Mouse (Mus musculus): ENCODE results near the gene Ireb2.
"Not testable (repeated sequence)": the region's sequence is repeated elsewhere in the genome, so short reads cannot be mapped to it uniquely, and the experiment has no call there.

The Ireb2 gene

DNA sequence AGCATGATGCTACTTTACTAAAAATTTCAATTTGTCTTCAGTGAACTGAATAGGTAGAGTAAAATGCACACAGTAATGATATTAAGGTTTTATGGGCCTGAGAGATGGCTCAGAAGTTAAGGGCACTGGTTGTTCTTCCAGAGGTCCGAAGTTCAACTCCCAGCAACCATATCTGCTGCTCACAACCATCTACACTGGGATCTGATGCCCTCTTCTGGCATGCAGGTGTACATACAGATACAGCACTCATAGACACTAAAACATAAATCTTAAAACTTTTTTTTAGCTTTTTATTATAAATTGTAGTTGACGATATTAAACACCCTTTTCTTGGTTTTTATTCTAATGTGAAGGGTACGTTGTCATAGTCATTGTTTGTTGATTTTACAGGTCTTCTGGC lies 33.5 kb downstream of the Ireb2 start:
- no peak for DNase-seq (ENCODE audit: low read depth, low spot score)

GRCm38 (mm10) chr9:54909446-54909845 lies 45.9 kb downstream of the Ireb2 start:
- DNase-seq (ENCODE audit: low read depth, low spot score) = no peak

- DNase-seq (ENCODE audit: low read depth, low spot score) = no peak
Measured at GRCm38 (mm10) chr9:54915576-54915975, 52.0 kb downstream of the Ireb2 start.

DNA sequence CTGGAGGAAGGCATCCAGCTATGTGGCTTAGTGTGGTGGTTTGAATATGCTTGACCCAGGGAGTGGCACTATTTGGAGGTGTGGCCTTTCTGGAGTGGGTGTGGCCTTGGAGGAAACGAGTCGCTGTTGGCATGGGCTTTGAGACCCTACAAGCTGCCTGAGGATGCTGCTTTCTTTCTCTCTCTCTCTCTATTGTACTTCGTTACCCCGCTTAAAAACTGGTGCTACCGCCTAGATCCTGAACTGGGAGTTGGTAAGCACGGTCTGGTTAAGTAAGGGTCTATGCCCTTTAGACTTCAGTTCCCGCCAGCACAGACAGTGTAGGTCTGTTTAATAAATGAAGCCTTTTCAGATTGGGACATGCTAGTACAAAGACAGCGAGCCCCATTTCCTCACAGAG lies 52.8 kb downstream of the Ireb2 start:
- no peak for DNase-seq (ENCODE audit: low read depth, low spot score)

- peak; percentile 8 for DNase-seq (ENCODE audit: low read depth, low spot score)
Measured at GRCm38 (mm10) chr9:54917010-54917677, 53.6 kb downstream of the Ireb2 start, which contains the start of gene Hykk. TSS of gene Hykk (plus strand) at chr9:54917283.

DNA sequence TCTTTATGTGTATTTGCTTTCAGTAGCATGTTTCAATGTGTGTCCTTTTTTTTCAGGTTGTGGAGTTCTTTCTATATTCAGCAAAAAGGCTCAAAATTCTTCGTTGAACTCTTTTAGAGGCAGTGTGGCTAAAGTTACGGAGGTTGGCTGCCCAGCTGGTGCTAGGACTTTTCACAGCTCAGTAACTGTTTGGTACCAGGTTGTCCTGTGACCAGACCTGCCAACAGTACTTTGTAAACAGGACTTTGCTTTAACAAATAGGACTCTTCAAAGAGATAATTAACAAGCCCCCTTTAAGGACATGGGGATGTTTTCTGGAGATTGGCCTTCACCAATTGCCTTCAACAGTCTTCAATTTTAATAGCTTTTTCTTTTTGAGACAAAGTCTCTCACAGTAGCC lies 54.6 kb downstream of the Ireb2 start:
- no peak for DNase-seq (ENCODE audit: low read depth, low spot score)

GRCm38 (mm10) chr9:54918781-54919180 lies 55.2 kb downstream of the Ireb2 start:
- no peak for DNase-seq (ENCODE audit: low read depth, low spot score)

GRCm38 (mm10) chr9:54919946-54920345 lies 56.4 kb downstream of the Ireb2 start:
- DNase-seq (ENCODE audit: low read depth, low spot score) = no peak

DNA sequence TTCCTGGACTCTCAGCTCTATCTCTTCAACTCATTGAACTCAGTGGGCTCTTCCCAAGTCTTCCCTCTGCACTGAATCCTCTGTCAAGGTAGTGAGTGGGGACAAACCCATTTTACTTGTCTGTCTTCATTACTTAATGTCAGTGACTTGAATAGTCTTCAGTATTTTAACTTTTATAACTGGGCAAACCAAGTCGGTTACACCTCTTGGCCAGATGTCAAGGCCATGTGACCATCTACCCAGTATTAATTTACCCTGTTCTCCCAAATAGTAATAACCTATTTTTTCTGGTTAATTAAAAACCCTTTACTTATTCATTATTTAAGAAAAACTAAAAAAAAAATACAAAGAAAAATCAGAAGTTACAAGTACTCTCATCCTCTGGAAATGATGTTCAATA lies 67.2 kb downstream of the Ireb2 start:
- DNase-seq (ENCODE audit: low read depth, low spot score) = no peak

DNA sequence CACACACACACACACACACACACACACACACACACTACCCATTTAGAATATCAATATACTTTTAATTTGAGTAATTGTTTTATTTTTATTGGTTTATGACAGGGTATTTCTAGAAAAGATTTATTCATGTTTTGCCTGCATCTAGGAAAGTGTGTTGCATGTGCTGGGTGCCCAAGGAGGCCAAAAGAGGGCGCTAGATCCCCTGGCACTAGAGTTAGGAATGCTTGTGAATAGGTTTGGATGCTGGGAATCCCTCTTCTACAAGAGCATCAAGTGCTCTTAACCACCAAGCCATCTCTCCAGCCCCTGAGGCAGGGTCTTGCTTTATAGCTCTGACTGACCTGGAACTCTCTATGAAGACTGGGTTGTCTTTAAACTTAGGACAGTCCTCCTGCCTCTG lies 68.2 kb downstream of the Ireb2 start:
- no peak for DNase-seq (ENCODE audit: low read depth, low spot score)

DNA sequence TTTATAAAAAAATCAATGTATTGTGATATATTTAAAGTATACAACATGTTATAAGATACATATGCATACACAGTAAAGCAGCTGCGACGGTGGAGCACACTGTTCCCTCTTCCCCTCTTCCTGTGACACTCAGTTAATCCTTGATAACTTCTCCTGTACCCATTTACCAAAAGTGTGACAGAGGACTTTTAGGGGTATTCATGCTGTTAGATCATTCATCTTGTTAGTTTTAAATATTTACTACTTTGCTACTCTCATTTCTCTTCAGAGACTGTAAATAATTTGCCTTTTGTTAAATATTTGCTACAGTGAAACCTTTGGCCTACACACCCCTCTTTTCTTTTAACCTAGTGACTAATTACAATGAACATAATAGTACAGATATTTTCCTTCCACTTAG lies 68.8 kb downstream of the Ireb2 start:
- no peak for DNase-seq (ENCODE audit: low read depth, low spot score)

GRCm38 (mm10) chr9:54942071-54942470 lies 78.5 kb downstream of the Ireb2 start:
- DNase-seq (ENCODE audit: low read depth, low spot score) = no peak

DNA sequence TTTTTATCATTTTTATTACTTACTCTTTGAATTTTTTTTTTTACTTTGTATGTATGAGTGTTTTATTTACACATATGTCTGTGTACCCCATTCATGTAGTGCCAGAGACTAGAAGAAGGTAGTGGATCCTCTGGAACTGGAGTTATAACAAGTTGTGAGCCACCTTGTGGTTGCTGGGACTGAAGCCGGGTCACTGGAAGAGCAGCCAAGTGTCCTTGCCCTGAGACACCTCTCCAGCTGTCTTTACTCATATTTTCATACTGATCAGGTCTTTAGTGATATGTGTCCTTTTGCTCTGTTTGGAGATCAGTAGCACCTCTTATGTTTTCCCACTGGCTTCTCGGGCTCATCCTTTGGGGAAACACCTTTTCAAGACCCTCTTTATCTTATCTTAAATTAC lies 80.9 kb downstream of the Ireb2 start:
- no peak for DNase-seq (ENCODE audit: low read depth, low spot score)

GRCm38 (mm10) chr9:54946256-54946655 lies 82.7 kb downstream of the Ireb2 start:
- DNase-seq (ENCODE audit: low read depth, low spot score) = no peak

GRCm38 (mm10) chr9:54949465-54949864 lies 85.9 kb downstream of the Ireb2 start:
- DNase-seq (ENCODE audit: low read depth, low spot score) = no peak

DNA sequence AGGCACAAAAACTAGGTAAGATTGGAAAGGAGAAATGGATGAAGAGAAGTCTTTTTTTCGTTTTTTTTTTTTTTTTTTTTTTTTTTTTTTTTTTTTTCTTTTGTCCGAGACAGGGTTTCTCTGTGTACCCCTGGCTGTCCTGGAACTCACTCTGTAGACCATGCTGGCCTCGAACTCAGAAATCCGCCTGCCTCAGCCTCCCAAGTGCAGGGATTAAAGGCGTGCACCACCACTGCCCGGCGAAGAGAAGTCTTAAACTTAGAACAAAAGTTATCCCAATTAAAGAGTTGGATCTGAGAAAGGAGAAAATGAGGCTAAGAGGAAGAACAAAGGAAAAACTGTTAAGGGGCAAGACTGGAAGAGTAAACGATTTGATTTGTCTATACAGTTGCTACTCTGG lies 86.6 kb downstream of the Ireb2 start:
- not testable (repeated sequence) for DNase-seq (ENCODE audit: low read depth, low spot score)

GRCm38 (mm10) chr9:54950575-54951321 lies 87.2 kb downstream of the Ireb2 start, which contains the start of the genes Psma4 and AY074887:
TSS of gene Psma4 (plus strand) at chr9:54950790.
TSS of gene AY074887 (minus strand) at chr9:54950998.
- peak; percentile 85 for DNase-seq (ENCODE audit: low read depth, low spot score)

DNA sequence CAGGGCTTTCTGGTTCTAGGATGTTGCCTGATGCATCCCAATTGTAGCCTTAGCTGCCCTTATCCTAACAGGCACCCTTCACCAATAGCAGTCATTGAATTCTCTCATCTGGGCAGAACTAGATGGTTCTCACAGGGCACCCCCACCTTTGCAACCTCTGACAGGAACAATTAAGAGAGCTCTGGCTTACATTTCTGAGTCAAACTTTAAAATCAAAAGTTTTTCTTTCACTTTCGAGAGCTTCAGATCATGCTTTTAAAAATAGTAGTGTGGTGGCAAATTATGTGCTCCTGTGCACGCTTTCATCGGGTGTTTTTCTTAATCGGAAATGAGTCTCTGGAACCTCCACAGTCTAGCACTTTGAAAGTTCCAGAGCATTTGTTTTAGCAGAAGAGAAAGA lies 97.5 kb downstream of the Ireb2 start:
- DNase-seq (ENCODE audit: low read depth, low spot score) = no peak
